Mouse (Mus musculus): ENCODE results near the gene Cd44. TPM values are rescaled to one million over a fixed set of nuclear protein-coding genes. Genes with fewer than 3 reads are reported as not detected.

Gene Cd44
- polyA plus RNA-seq, 1 experiment from 2014 or later = 5.3 TPM

DNA sequence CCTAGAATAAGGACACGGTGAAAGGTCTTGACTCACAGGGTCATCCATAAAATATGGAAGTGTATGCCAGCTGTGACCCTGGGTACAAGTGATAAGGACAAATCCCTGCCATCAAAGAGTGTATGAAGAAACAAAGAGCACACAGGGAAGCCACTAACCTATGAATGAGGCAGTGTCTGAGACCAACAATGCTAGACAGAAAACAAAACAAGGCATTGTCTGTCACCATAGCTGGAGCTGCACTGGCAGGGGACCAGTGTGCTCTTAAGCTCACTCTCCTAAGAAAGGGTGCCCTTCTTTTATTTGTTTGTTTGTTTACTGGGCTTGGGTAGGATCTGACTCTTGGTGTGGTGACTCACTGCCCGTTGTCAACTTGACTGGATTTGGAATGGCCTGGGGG lies 23.0 kb downstream of the Cd44 start:
- H3K9me3 ChIP-seq (ENCODE audit: low read length) = no peaks in the 10 kb centered on the region
- no peaks in the 10 kb centered on the region for H3K27me3 ChIP-seq (ENCODE audit: insufficient read depth, low read length)
- no peak overlapping the region for H3K27ac ChIP-seq (ENCODE audit: low read length)
- 0 out of 2 replicates have a peak, but pooled peaks cover 3% of the 10 kb centered on the region for H3K4me1 ChIP-seq (ENCODE audit: insufficient read depth, low read length)
- no peak overlapping the region for H3K4me3 ChIP-seq (ENCODE audit: low read length)
- no peaks in the 10 kb centered on the region for H3K36me3 ChIP-seq (ENCODE audit: insufficient read depth, low read length)
- WGBS = 68% methylated on average over 2 of the region's 2 CpGs
- H3K4me2 ChIP-seq (replicated peaks; ENCODE audit: low read depth, low read length) = no peak overlapping the region
- H3K9ac ChIP-seq (replicated peaks; ENCODE audit: low read length) = no peak overlapping the region
- ATAC-seq (ENCODE audit: low FRiP score, low TSS enrichment) = no peak

DNA sequence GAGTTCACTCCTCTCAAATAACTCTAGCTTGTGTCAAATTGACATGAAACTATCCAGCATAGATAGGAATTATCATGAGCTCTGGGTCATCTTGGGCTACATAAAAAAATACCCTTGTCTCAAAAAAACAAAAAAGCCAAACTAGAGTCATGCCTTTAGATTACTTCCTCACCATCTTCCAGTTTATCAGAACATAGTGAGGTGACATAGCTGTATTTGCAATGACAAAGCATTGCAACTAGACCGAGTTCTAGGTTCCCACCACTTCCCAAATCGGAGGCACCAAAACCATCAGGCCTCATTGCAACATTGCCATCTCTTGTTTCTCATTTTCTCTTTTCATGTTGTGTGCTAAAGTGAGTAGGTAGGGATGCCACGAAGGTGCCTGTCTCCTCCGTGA lies 24.0 kb downstream of the Cd44 start:
- no peaks in the 10 kb centered on the region for H3K27me3 ChIP-seq (ENCODE audit: insufficient read depth, low read length)
- H3K4me3 ChIP-seq (ENCODE audit: low read length) = no peak overlapping the region
- 0 out of 2 replicates have a peak, but pooled peaks cover 3% of the 10 kb centered on the region for H3K4me1 ChIP-seq (ENCODE audit: insufficient read depth, low read length)
- no peak overlapping the region for H3K27ac ChIP-seq (ENCODE audit: low read length)
- no peak overlapping the region for H3K4me2 ChIP-seq (replicated peaks; ENCODE audit: low read depth, low read length)
- H3K9ac ChIP-seq (replicated peaks; ENCODE audit: low read length) = no peak overlapping the region
- H3K9me3 ChIP-seq (ENCODE audit: low read length) = no peaks in the 10 kb centered on the region
- H3K36me3 ChIP-seq (ENCODE audit: insufficient read depth, low read length) = no peaks in the 10 kb centered on the region
- 92% methylated on average over 4 of the region's 4 CpGs for WGBS
- no peak for ATAC-seq (ENCODE audit: low FRiP score, low TSS enrichment)

DNA sequence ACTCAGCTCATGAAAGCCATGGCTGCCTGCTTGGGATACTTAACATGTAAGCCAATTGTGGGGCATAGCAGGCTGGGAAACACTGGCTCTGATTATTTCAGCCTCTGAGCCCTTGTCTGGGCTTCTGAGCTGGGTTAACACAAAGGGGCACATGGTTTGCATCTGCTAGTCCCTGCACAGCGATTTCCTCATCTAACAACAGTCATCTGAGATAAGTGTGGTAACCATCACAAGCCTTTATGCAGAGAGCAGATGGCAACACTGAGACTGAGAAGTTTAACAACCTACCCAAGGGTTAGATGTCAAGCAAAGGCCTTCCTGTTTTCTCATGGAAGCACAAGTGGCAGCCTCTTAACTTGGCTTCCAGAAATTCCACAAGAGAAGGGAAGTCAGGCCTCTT lies 25.3 kb downstream of the Cd44 start:
- no peak for ATAC-seq (ENCODE audit: low FRiP score, low TSS enrichment)
- H3K4me2 ChIP-seq (replicated peaks; ENCODE audit: low read depth, low read length) = no peak overlapping the region
- no peaks in the 10 kb centered on the region for H3K36me3 ChIP-seq (ENCODE audit: insufficient read depth, low read length)
- no peak overlapping the region for H3K9ac ChIP-seq (replicated peaks; ENCODE audit: low read length)
- H3K27ac ChIP-seq (ENCODE audit: low read length) = no peak overlapping the region
- 0 out of 2 replicates have a peak, but pooled peaks cover 3% of the 10 kb centered on the region for H3K4me1 ChIP-seq (ENCODE audit: insufficient read depth, low read length)
- H3K4me3 ChIP-seq (ENCODE audit: low read length) = no peak overlapping the region
- 57% methylated on average over 1 of the region's 1 CpGs for WGBS
- H3K9me3 ChIP-seq (ENCODE audit: low read length) = no peaks in the 10 kb centered on the region
- no peaks in the 10 kb centered on the region for H3K27me3 ChIP-seq (ENCODE audit: insufficient read depth, low read length)

DNA sequence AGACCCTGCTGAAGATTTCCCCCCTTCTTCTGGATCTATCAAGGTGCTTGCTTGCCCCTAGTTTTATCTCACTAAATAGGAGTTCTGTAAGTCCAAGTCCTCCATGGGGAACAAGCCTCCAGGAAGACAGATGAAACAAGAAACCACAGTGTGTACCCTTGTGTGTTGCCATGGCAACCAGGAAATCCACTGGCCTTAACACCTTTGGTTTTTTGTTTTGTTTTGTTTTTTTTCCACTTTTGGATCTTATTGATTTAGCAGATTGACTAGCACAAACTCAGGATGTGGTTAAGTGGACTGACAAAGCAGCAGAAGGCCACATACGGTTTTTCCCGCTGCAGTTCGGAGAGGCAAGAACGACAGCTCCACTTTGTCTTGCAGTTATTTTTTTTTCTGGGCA lies 27.6 kb downstream of the Cd44 start:
- 0 out of 2 replicates have a peak, but pooled peaks cover 3% of the 10 kb centered on the region for H3K4me1 ChIP-seq (ENCODE audit: insufficient read depth, low read length)
- WGBS = 48% methylated on average over 4 of the region's 4 CpGs
- ATAC-seq (ENCODE audit: low FRiP score, low TSS enrichment) = no peak

DNA sequence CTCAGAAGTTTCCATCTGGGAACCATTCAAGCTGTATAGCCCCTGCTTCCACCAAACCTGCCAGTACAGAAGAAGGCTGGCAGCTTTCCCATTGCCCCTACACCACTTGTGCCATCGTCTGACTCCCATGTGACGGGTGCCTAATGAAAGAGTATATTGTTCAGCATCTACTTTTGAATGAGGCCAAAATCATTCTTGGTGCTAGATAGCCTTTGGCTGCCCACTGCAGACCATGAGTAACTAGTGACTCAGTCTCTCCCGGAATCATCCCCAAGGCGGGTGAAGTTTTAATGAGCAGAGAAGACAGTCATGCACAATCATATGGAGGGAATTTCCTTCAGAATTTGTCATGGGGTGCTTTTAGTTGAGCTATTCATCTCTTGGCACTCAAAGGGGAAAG lies 28.3 kb downstream of the Cd44 start:
- Histone ChIP-seq H3K9ac (replicated peaks; ENCODE audit: low read length) (no peak overlapping the region), H3K4me2 (replicated peaks; ENCODE audit: low read depth, low read length) (no peak overlapping the region), H3K36me3 (ENCODE audit: insufficient read depth, low read length) (no peaks in the 10 kb centered on the region), H3K27ac (ENCODE audit: low read length) (no peak overlapping the region), H3K4me3 (ENCODE audit: low read length) (no peak overlapping the region), H3K4me1 (ENCODE audit: insufficient read depth, low read length) (0 out of 2 replicates have a peak, but pooled peaks cover 3% of the 10 kb centered on the region), H3K9me3 (ENCODE audit: low read length) (no peaks in the 10 kb centered on the region), H3K27me3 (ENCODE audit: insufficient read depth, low read length) (no peaks in the 10 kb centered on the region)
- ATAC-seq (ENCODE audit: low FRiP score, low TSS enrichment) = no peak
- WGBS = 87% methylated on average over 4 of the region's 4 CpGs

More for the DNA sequence above, 27.6 kb downstream of the Cd44 start:
- Histone ChIP-seq H3K36me3 (ENCODE audit: insufficient read depth, low read length) (no peaks in the 10 kb centered on the region), H3K4me2 (replicated peaks; ENCODE audit: low read depth, low read length) (no peak overlapping the region), H3K9me3 (ENCODE audit: low read length) (no peaks in the 10 kb centered on the region), H3K9ac (replicated peaks; ENCODE audit: low read length) (no peak overlapping the region), H3K27ac (ENCODE audit: low read length) (no peak overlapping the region), H3K27me3 (ENCODE audit: insufficient read depth, low read length) (no peaks in the 10 kb centered on the region), H3K4me3 (ENCODE audit: low read length) (no peak overlapping the region)

DNA sequence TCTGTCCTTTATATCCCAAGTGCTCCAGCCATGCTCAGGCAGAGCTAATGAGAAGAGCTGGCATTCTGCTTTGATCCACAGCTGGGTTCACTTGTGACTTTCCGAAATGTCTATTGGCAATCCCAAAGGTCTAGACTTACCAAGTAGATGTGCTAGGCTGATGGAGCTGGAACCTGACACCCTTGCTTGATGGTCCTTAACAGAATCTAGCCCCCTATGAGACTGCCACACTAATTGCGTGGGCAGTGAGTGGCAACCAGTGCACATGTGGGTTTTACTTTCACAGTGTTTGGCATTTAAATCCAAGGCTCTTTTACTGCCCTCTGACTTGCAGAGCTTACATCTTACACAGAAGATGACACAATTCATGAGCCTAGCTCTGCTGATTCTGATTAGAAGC lies 29.0 kb downstream of the Cd44 start:
- Histone ChIP-seq H3K4me2 (replicated peaks; ENCODE audit: low read depth, low read length) (no peak overlapping the region), H3K4me1 (ENCODE audit: insufficient read depth, low read length) (0 out of 2 replicates have a peak, but pooled peaks cover 6% of the 10 kb centered on the region), H3K36me3 (ENCODE audit: insufficient read depth, low read length) (no peaks in the 10 kb centered on the region), H3K27me3 (ENCODE audit: insufficient read depth, low read length) (no peaks in the 10 kb centered on the region), H3K27ac (ENCODE audit: low read length) (no peak overlapping the region), H3K9me3 (ENCODE audit: low read length) (no peaks in the 10 kb centered on the region), H3K4me3 (ENCODE audit: low read length) (no peak overlapping the region), H3K9ac (replicated peaks; ENCODE audit: low read length) (no peak overlapping the region)
- WGBS = 33% methylated on average over 2 of the region's 2 CpGs
- peak; percentile 74 for ATAC-seq (ENCODE audit: low FRiP score, low TSS enrichment)

DNA sequence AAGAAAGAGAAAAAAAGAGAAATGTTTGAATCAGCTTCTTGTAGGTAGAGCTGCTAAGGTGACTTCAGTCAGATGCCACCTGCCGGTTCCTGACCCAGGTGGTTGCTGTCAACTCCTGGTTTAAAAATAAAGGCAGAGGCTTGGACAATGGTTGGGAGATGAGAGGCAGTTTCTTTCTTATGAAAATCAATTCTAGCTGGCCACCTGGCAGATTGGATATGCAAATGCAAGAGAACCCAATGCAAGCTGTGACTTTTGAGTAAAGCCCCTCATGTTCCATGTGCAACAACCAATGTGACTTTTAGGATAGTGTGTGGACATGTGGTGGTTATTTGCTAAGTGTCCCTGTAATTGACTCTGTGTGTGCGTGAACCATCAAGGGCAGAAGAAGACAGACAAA lies 33.0 kb downstream of the Cd44 start:
- no peak overlapping the region for H3K27ac ChIP-seq (ENCODE audit: low read length)
- no peaks in the 10 kb centered on the region for H3K27me3 ChIP-seq (ENCODE audit: insufficient read depth, low read length)
- H3K4me2 ChIP-seq (replicated peaks; ENCODE audit: low read depth, low read length) = no peak overlapping the region
- 0 out of 2 replicates have a peak, but pooled peaks cover 5% of the 10 kb centered on the region for H3K4me1 ChIP-seq (ENCODE audit: insufficient read depth, low read length)
- H3K9ac ChIP-seq (replicated peaks; ENCODE audit: low read length) = no peak overlapping the region
- 86% methylated on average over 2 of the region's 2 CpGs for WGBS
- no peak for ATAC-seq (ENCODE audit: low FRiP score, low TSS enrichment)
- no peak overlapping the region for H3K4me3 ChIP-seq (ENCODE audit: low read length)
- H3K36me3 ChIP-seq (ENCODE audit: insufficient read depth, low read length) = no peaks in the 10 kb centered on the region
- no peaks in the 10 kb centered on the region for H3K9me3 ChIP-seq (ENCODE audit: low read length)

DNA sequence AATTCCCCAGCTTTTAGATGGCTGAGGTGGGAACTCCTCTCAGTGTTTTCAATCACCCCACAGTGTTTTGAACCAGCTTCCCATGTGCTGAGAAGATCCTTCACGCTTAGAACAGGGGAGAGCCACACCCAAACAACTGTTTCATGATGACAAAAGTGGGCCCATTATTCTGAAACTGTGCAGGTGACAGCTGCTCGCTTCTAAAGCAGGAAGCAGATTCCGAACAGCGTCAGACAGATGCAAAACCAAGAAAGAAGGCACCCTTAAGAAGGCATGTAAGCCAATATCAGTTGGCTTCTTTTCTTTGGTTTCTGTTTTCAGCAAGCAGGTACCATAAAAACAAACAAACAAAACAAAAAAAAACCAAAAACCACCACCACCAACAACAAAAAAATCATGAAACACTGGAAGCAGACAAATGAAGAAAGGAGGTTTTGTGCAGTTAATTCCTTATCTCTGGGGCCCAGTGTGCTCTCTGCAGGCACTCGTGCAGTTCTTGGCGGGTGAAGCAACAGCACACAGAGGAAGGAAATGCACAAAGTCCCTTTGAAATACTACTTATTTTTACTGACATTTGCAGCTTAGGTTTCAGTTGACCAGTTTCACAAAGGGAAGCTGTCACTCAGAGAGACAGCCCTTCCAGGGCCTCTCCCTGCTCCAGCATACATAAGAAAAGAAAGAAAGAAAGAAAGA lies 33.9 kb downstream of the Cd44 start:
- no peak overlapping the region for H3K4me2 ChIP-seq (replicated peaks; ENCODE audit: low read depth, low read length)
- no peaks in the 10 kb centered on the region for H3K9me3 ChIP-seq (ENCODE audit: low read length)
- WGBS = 48% methylated on average over 6 of the region's 6 CpGs
- no peaks in the 10 kb centered on the region for H3K27me3 ChIP-seq (ENCODE audit: insufficient read depth, low read length)
- ATAC-seq (ENCODE audit: low FRiP score, low TSS enrichment) = no peak
- no peaks in the 10 kb centered on the region for H3K36me3 ChIP-seq (ENCODE audit: insufficient read depth, low read length)
- H3K27ac ChIP-seq (ENCODE audit: low read length) = no peak overlapping the region
- no peak overlapping the region for H3K9ac ChIP-seq (replicated peaks; ENCODE audit: low read length)
- 0 out of 2 replicates have a peak, but pooled peaks cover 5% of the 10 kb centered on the region for H3K4me1 ChIP-seq (ENCODE audit: insufficient read depth, low read length)
- H3K4me3 ChIP-seq (ENCODE audit: low read length) = no peak overlapping the region

DNA sequence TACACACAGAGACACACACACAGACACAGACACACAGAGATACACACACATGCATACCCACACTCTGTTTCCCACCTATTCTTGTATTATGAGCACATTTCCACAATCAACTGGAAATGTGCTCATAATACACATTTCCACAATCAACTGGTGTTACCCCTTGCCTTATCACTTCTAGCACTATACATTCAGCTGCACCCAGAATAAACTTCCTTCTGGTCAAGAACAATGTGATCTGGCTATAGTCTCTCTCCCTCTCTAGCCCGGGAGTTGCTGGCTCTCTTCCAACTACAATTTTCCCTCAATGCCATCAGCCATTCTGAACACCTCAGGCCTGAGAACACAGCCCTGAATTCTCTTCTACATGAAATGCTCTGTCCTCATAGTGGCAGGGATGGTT lies 34.9 kb downstream of the Cd44 start:
- no peak for ATAC-seq (ENCODE audit: low FRiP score, low TSS enrichment)
- no peak overlapping the region for H3K9ac ChIP-seq (replicated peaks; ENCODE audit: low read length)
- no peak overlapping the region for H3K27ac ChIP-seq (ENCODE audit: low read length)
- no peaks in the 10 kb centered on the region for H3K36me3 ChIP-seq (ENCODE audit: insufficient read depth, low read length)
- H3K4me1 ChIP-seq (ENCODE audit: insufficient read depth, low read length) = 0 out of 2 replicates have a peak, but pooled peaks cover 5% of the 10 kb centered on the region
- no peak overlapping the region for H3K4me2 ChIP-seq (replicated peaks; ENCODE audit: low read depth, low read length)
- no peaks in the 10 kb centered on the region for H3K27me3 ChIP-seq (ENCODE audit: insufficient read depth, low read length)
- no peaks in the 10 kb centered on the region for H3K9me3 ChIP-seq (ENCODE audit: low read length)
- WGBS = 35% methylated on average over 1 of the region's 1 CpGs
- no peak overlapping the region for H3K4me3 ChIP-seq (ENCODE audit: low read length)

DNA sequence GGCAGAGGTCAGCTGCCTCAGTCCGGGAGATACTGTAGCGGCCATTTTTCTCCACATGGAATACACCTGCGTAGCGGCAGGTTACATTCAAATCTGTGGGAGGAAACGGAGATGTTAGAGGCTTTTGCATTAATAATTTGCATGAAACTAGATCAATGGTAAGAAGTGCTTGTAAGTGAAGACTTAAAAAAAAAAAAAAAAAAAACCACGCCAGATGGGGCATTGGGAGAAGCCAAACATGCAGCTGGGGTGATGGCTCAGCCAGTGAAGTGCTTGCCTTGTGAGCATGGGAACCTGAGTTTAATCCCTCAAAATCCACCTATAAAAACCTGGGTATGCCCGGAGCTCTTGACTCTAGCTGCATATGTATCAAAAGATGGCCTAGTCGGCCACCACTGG lies 36.1 kb downstream of the Cd44 start:
- Histone ChIP-seq H3K4me3 (ENCODE audit: low read length) (no peak overlapping the region), H3K9ac (replicated peaks; ENCODE audit: low read length) (no peak overlapping the region), H3K4me1 (ENCODE audit: insufficient read depth, low read length) (0 out of 2 replicates have a peak, but pooled peaks cover 5% of the 10 kb centered on the region), H3K9me3 (ENCODE audit: low read length) (no peaks in the 10 kb centered on the region), H3K4me2 (replicated peaks; ENCODE audit: low read depth, low read length) (no peak overlapping the region), H3K27ac (ENCODE audit: low read length) (no peak overlapping the region), H3K27me3 (ENCODE audit: insufficient read depth, low read length) (no peaks in the 10 kb centered on the region), H3K36me3 (ENCODE audit: insufficient read depth, low read length) (no peaks in the 10 kb centered on the region)
- no peak for ATAC-seq (ENCODE audit: low FRiP score, low TSS enrichment)
- WGBS = 92% methylated on average over 8 of the region's 8 CpGs

All from kidney, embryonic 16.5 days (tissue).